Mouse (Mus musculus) E14TG2a.4 (cell line): ENCODE measurements at regions not wholly inside any gene's neighbourhood (a gene's known extent, or its start where the extent isn't known, plus 50 kb on each side); places are given as distances from the start of the nearest gene placed in this dataset.

Source experiments
- H3K27me3 ChIP-seq: 2 replicates; pipeline ENCODE4 v1.6.1; 2014; ENCODE audit warnings: low read length, control low read depth; ENCODE audit not compliant: insufficient read depth
- H3K36me3 ChIP-seq: 2 replicates; pipeline ENCODE4 v1.6.1; 2014; ENCODE audit warnings: low read length, control low read depth; ENCODE audit not compliant: insufficient read depth
- H3K4me1 ChIP-seq: replicated peaks from 2 replicates; pipeline ENCODE4 v1.6.1; 2014; ENCODE audit warnings: low read depth, low read length, control low read depth
- H3K4me3 ChIP-seq: replicated peaks from 2 replicates; pipeline ENCODE4 v1.5.1; 2014; ENCODE audit warnings: mild to moderate bottlenecking, low read length
- H3K9me3 ChIP-seq: 2 replicates; pipeline ENCODE4 v1.6.1; 2014; ENCODE audit warnings: low read length, control low read depth
- CTCF ChIP-seq: conservative IDR thresholded peaks from 2 replicates; pipeline ENCODE4 v1.5.1; 2014; ENCODE audit warnings: low read length
- NANOG ChIP-seq: IDR thresholded peaks from 2 replicates; pipeline ENCODE4 v1.6.1; 2014; ENCODE audit warnings: borderline replicate concordance, low read length, mixed read lengths
- POU5F1 ChIP-seq: IDR thresholded peaks from 2 replicates; pipeline ENCODE4 v1.6.1; 2014; ENCODE audit warnings: low read length, borderline replicate concordance

- no peaks in the 10 kb centered on the region for H3K9me3 ChIP-seq
- no peaks in the 10 kb centered on the region for H3K27me3 ChIP-seq
- no peaks in the 10 kb centered on the region for H3K36me3 ChIP-seq
- TF ChIP-seq NANOG (no peak), CTCF (no peak), POU5F1 (no peak)
- peaks cover 16% of the 10 kb centered on the region for H3K4me1 ChIP-seq
- no peak overlapping the region for H3K4me3 ChIP-seq
Observed at GRCm38 (mm10) chr13:16645311-16645710, 633.7 kb downstream of the Inhba start.

- TF ChIP-seq POU5F1 (no peak), CTCF (no peak), NANOG (no peak)
- Histone ChIP-seq H3K27me3 (no peaks in the 10 kb centered on the region), H3K36me3 (no peaks in the 10 kb centered on the region)
Observed at GRCm38 (mm10) chr13:16646056-16646455, 634.4 kb downstream of the Inhba start.

GRCm38 (mm10) chr13:16646649-16647048 is 635.0 kb downstream of the Inhba start:
- H3K4me1 ChIP-seq, result peaks cover 16% of the 10 kb centered on the region
- no peaks in the 10 kb centered on the region for H3K27me3 ChIP-seq
- H3K9me3 ChIP-seq, result no peaks in the 10 kb centered on the region
- H3K4me3 ChIP-seq, result no peak overlapping the region
- no peaks in the 10 kb centered on the region for H3K36me3 ChIP-seq
- TF ChIP-seq NANOG (no peak), CTCF (no peak), POU5F1 (no peak)

More at GRCm38 (mm10) chr13:16646056-16646455, 634.4 kb downstream of the Inhba start:
- Histone ChIP-seq H3K9me3 (no peaks in the 10 kb centered on the region), H3K4me3 (no peak overlapping the region), H3K4me1 (peaks cover 16% of the 10 kb centered on the region)

DNA sequence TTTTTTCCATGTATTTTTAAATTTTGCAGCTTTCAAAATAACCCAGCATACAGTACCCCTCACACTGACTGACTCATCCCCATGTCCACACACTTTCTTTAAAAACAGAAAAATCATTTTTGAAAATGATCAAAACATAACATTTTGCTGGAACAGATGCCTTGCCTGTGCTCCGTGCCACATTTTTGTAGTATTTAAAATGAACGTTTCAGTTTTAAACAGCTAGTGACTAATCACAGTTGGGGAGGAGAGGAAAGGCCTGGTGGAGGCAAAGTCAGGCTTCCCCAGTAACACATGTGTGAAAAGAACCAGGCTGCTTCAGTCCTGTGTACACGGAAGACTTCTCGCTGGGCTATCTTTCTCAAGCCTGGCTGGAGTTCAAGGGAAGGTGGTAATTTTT is 644.5 kb downstream of the Inhba start:
- Histone ChIP-seq H3K27me3 (no peaks in the 10 kb centered on the region), H3K36me3 (no peaks in the 10 kb centered on the region), H3K9me3 (no peaks in the 10 kb centered on the region), H3K4me1 (no peaks in the 10 kb centered on the region), H3K4me3 (no peak overlapping the region)
- TF ChIP-seq POU5F1, result no peak
- no peak for TF ChIP-seq CTCF
- TF ChIP-seq NANOG, result no peak

GRCm38 (mm10) chr13:16659894-16660293 is 648.2 kb downstream of the Inhba start:
- no peak overlapping the region for H3K4me3 ChIP-seq
- H3K4me1 ChIP-seq, result no peaks in the 10 kb centered on the region
- no peaks in the 10 kb centered on the region for H3K27me3 ChIP-seq
- H3K36me3 ChIP-seq, result no peaks in the 10 kb centered on the region
- TF ChIP-seq POU5F1 (no peak), NANOG (no peak), CTCF (no peak)
- H3K9me3 ChIP-seq, result no peaks in the 10 kb centered on the region

DNA sequence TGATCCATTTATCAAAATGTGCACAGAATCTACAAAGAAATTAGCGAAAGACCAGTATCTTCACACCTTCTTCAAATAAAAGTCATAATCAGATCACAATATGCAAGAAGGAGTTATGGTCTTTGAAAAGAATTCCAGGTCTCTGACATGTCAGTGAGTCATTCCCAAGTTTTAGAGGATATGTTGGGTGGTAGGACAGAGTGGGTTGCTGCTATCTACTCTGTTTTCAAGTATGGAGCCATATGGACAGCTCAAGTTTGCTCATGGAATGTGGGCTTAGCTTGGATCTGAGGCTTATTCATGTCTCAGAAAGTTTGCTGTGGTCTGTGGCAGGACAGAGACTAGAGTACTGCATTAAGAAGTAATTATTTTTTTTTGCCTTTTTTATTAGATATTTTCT is 657.0 kb downstream of the Inhba start:
- Histone ChIP-seq H3K4me1 (no peaks in the 10 kb centered on the region), H3K27me3 (no peaks in the 10 kb centered on the region), H3K36me3 (no peaks in the 10 kb centered on the region), H3K9me3 (no peaks in the 10 kb centered on the region), H3K4me3 (no peak overlapping the region)
- TF ChIP-seq NANOG, result no peak
- no peak for TF ChIP-seq CTCF
- TF ChIP-seq POU5F1, result no peak

DNA sequence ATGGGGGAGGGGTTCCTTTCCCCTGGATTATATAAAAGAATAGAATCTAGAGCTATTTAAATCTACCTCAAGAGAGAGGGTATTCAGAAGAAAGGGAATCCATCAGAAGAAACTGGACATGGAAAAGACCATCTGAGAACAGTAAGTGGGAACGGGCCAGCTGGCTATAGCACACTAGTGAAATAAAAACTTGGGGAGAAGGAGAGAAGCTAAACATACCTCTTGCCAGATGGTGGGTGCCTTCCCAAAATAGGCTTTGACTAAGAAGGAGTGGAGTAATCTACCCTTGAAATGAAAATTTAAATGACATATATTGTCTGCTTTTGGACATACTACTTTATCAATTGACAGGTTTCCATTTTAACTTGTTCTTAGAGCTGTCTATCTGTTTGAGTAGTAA is 657.6 kb downstream of the Inhba start:
- Histone ChIP-seq H3K36me3 (no peaks in the 10 kb centered on the region), H3K9me3 (no peaks in the 10 kb centered on the region), H3K4me1 (no peaks in the 10 kb centered on the region), H3K27me3 (no peaks in the 10 kb centered on the region), H3K4me3 (no peak overlapping the region)
- TF ChIP-seq POU5F1 (no peak), NANOG (no peak), CTCF (no peak)

DNA sequence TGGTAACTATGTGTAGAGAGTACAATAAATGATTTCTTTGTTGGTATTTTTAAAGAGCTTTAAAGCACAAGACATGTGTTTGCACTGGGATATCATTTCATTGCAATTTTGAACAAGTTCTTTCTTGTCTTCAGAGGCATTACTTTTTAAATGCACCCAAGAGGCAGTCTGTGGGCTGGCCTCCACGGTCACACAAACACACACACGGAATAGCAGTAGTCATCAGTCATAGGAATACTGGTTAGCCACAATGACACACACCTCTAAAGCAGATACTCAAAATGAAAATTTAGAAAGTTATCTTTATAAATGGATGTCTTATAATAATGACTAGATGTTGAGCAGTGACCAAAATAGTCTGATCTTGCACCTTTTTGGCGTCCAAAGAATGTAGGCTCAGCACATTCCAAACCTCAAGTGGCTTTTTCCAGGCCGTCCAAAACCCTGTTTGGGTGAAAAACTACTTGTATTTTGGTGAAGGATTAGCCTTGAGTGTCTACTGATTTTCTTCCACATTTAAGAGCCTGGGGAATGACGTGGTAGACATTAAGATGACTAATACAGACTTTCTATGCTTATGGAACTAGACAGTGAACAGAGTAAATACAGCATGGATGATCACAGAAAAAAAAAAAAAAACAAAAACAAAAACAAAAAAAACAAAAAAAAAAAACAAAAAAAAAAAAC is 658.5 kb downstream of the Inhba start:
- Histone ChIP-seq H3K27me3 (no peaks in the 10 kb centered on the region), H3K9me3 (no peaks in the 10 kb centered on the region), H3K4me3 (no peak overlapping the region), H3K4me1 (no peaks in the 10 kb centered on the region), H3K36me3 (no peaks in the 10 kb centered on the region)
- no peak for TF ChIP-seq NANOG
- TF ChIP-seq POU5F1, result no peak
- no peak for TF ChIP-seq CTCF

GRCm38 (mm10) chr13:16670736-16671135 is 659.1 kb downstream of the Inhba start:
- Histone ChIP-seq H3K4me1 (no peaks in the 10 kb centered on the region; the same call in 1 of the 2 replicates), H3K4me3 (no peak overlapping the region), H3K9me3 (no peaks in the 10 kb centered on the region), H3K27me3 (no peaks in the 10 kb centered on the region), H3K36me3 (no peaks in the 10 kb centered on the region)
- no peak for TF ChIP-seq POU5F1
- no peak for TF ChIP-seq CTCF
- TF ChIP-seq NANOG, result no peak
